Mouse (Mus musculus): ENCODE measurements around the gene Myh9. TPM values are rescaled to one million over a fixed set of nuclear protein-coding genes. Genes with fewer than 3 reads are reported as not detected.
A peak's percentile ranks its signal among the peaks of the same experiment; 100 is the strongest.
"Not testable (repeated sequence)": the region's sequence is repeated elsewhere in the genome, so short reads cannot be mapped to it uniquely, and the experiment has no call there.

Myh9 gene
- total and polyA plus RNA-seq, 2 experiments from 2014 or later: 9.1 to 33.6 TPM

DNA sequence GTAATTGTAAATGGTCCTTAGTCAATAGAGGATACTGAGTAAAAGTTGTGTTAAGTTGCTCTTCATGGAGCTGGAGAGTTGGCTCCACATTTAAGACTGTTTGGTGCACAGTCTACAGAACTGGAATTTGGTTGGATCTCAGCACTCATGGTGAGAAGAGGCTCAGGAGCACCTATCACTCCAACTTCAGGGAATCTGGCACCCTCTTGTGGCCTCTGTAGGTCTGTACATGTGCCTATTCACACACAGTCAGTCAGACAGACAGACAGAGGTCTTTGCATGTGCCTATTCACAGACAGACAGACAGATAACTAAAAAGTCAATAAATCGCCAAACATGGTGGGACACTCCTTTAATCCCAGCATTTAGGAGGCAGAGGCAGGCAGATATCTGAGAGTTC, 91.5 kb downstream of the Myh9 start:
- ATAC-seq: no peak
- DNase-seq (ENCODE audit: low spot score): peak; percentile 59
- TF ChIP-seq CTCF (IDR thresholded peaks at IDR 0.05; ENCODE audit: low read depth): peak; percentile 74
- H3K27ac ChIP-seq: no peak overlapping the region
- H3K4me1 ChIP-seq (ENCODE audit: insufficient read depth, low read length): no peaks in the 10 kb centered on the region
- no peaks in the 10 kb centered on the region for H3K27me3 ChIP-seq (ENCODE audit: insufficient read depth, low read length)
- H3K4me2 ChIP-seq (ENCODE audit: low read depth, low read length): no peak overlapping the region
- WGBS: 43% methylated on average over 1 of the region's 1 CpGs
- no peaks in the 10 kb centered on the region for H3K9me3 ChIP-seq (ENCODE audit: low read length)
- no peak overlapping the region for H3K4me3 ChIP-seq (ENCODE audit: low read length)
- H3K9ac ChIP-seq (replicated peaks; ENCODE audit: low read length): no peak overlapping the region
- no peaks in the 10 kb centered on the region for H3K36me3 ChIP-seq (ENCODE audit: insufficient read depth, low read length)

DNA sequence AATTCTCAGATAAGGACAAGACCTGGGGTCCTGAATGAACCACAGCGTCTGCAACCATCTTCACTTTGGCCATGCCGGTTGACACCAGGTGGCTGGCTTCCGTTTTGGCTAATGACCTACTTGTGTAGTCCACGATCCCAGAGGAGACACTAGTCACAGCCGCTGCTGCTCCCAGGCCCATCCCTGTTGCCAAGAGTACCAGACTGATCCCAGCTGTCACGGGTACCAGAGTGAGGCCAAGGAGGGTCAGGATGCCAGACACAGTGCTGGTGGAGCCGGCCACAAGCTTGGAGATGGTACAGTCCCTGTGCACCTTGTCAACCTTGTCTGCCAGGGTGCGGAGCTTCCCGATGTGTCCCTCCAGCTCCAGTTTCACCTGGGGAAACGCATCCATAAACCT, 92.3 kb downstream of the Myh9 start:
- no peak for TF ChIP-seq CTCF (IDR thresholded peaks at IDR 0.05; ENCODE audit: low read depth)
- 77% methylated on average over 10 of the region's 10 CpGs for WGBS
- Histone ChIP-seq H3K9me3 (ENCODE audit: low read length) (no peaks in the 10 kb centered on the region), H3K36me3 (ENCODE audit: insufficient read depth, low read length) (no peaks in the 10 kb centered on the region), H3K4me1 (ENCODE audit: insufficient read depth, low read length) (no peaks in the 10 kb centered on the region), H3K27me3 (ENCODE audit: insufficient read depth, low read length) (no peaks in the 10 kb centered on the region), H3K4me2 (ENCODE audit: low read depth, low read length) (no peak overlapping the region), H3K4me3 (ENCODE audit: low read length) (no peak overlapping the region), H3K9ac (replicated peaks; ENCODE audit: low read length) (no peak overlapping the region), H3K27ac (no peak overlapping the region)
- ATAC-seq (peak; percentile 64), DNase-seq (ENCODE audit: low spot score) (peak; percentile 61)

- DNase-seq (ENCODE audit: low spot score) (no peak), ATAC-seq (no peak)
- TF ChIP-seq CTCF (IDR thresholded peaks at IDR 0.05; ENCODE audit: low read depth): no peak
- WGBS: 94% methylated on average over 3 of the region's 3 CpGs
- H3K9ac ChIP-seq (replicated peaks; ENCODE audit: low read length): no peak overlapping the region
- no peak overlapping the region for H3K4me2 ChIP-seq (ENCODE audit: low read depth, low read length)
- no peaks in the 10 kb centered on the region for H3K27me3 ChIP-seq (ENCODE audit: insufficient read depth, low read length)
- H3K4me1 ChIP-seq (ENCODE audit: insufficient read depth, low read length): no peaks in the 10 kb centered on the region
- H3K36me3 ChIP-seq (ENCODE audit: insufficient read depth, low read length): no peaks in the 10 kb centered on the region
- no peaks in the 10 kb centered on the region for H3K9me3 ChIP-seq (ENCODE audit: low read length)
- no peak overlapping the region for H3K27ac ChIP-seq
- H3K4me3 ChIP-seq (ENCODE audit: low read length): no peak overlapping the region
Measured at GRCm38 (mm10) chr15:77748414-77748813, 93.6 kb downstream of the Myh9 start.

GRCm38 (mm10) chr15:77746326-77746725, 95.6 kb downstream of the Myh9 start:
- ATAC-seq (no peak), DNase-seq (ENCODE audit: low spot score) (no peak)
- no peak overlapping the region for H3K9ac ChIP-seq (replicated peaks; ENCODE audit: low read length)
- no peak overlapping the region for H3K27ac ChIP-seq
- no peaks in the 10 kb centered on the region for H3K9me3 ChIP-seq (ENCODE audit: low read length)
- no peaks in the 10 kb centered on the region for H3K27me3 ChIP-seq (ENCODE audit: insufficient read depth, low read length)
- no peak overlapping the region for H3K4me3 ChIP-seq (ENCODE audit: low read length)
- 85% methylated on average over 1 of the region's 1 CpGs for WGBS
- no peak for TF ChIP-seq CTCF (IDR thresholded peaks at IDR 0.05; ENCODE audit: low read depth)
- H3K4me1 ChIP-seq (ENCODE audit: insufficient read depth, low read length): no peaks in the 10 kb centered on the region
- no peaks in the 10 kb centered on the region for H3K36me3 ChIP-seq (ENCODE audit: insufficient read depth, low read length)
- H3K4me2 ChIP-seq (ENCODE audit: low read depth, low read length): no peak overlapping the region

DNA sequence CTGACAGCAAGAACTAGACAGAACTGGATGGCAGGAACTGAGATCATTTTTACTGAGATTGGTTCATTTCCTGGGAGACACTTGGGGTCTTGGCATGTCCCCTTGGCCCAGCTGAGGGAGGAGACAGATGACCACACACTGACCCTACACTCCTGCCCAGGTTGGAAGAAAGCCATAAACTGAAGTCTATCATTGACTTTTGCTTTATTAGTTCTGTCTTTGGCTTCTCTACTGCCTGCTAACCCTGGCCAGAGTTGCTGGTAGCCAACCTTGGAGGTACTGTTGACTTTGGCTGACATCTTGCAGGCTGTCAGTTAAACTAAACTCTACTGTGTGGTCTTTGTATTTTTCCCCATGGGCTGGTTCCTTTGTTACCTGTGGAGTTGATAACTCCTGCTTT, 96.9 kb downstream of the Myh9 start:
- no peak for ATAC-seq
- Histone ChIP-seq H3K9ac (replicated peaks; ENCODE audit: low read length) (no peak overlapping the region), H3K4me3 (ENCODE audit: low read length) (no peak overlapping the region), H3K4me1 (ENCODE audit: insufficient read depth, low read length) (no peaks in the 10 kb centered on the region), H3K27me3 (ENCODE audit: insufficient read depth, low read length) (no peaks in the 10 kb centered on the region), H3K27ac (no peak overlapping the region), H3K36me3 (ENCODE audit: insufficient read depth, low read length) (no peaks in the 10 kb centered on the region), H3K4me2 (ENCODE audit: low read depth, low read length) (no peak overlapping the region), H3K9me3 (ENCODE audit: low read length) (no peaks in the 10 kb centered on the region)
- TF ChIP-seq CTCF (IDR thresholded peaks at IDR 0.05; ENCODE audit: low read depth): no peak
- DNase-seq (ENCODE audit: low spot score): no peak

DNA sequence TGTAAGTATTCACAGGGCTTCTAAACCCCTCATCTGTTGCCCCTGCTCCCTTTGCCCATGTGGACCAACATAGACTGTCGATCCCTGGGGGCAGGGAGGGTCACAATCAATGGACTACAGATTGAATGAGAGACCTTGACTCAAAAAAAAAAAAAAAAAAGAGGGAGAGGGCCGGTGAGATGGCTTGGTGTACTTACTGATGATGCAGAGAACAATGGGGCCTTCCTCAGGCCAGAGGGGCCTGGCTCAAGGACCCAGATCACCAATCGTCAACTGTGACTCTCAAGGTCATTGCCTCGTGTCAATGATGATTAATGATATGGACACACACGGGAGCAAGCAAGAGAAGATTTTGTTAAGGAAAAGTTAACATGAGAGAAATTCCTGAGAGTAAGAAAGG, 97.3 kb downstream of the Myh9 start:
- 48% methylated on average over 5 of the region's 5 CpGs for WGBS
- ATAC-seq: no peak

DNA sequence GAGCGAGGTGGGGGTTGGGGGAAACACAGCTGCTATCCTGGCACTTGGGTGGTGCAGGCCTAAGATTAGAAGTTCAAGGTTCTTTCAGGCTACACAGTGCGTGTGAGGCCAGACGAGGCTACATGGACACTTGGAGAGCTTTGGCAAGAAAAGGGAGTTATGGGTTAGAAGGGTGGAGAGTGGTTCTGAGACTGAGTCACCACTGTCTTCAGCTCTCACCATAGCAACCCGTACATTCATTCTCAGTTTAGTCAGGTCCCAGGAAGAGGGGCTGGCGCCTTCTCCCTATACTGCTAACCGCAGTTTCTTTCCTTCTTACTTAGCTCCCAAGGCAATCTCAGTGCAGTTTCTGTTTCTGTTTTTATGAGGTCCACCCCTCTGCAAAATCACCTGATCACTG, 100.4 kb downstream of the Myh9 start:
- ATAC-seq; H3K4me3 ChIP-seq (ENCODE audit: low read length); H3K4me1 ChIP-seq (ENCODE audit: insufficient read depth, low read length); H3K4me2 ChIP-seq (ENCODE audit: low read depth, low read length); H3K9ac ChIP-seq (replicated peaks; ENCODE audit: low read length); H3K27me3 ChIP-seq (ENCODE audit: insufficient read depth, low read length); DNase-seq (ENCODE audit: low spot score); H3K27ac ChIP-seq; H3K9me3 ChIP-seq (ENCODE audit: low read length); H3K36me3 ChIP-seq (ENCODE audit: insufficient read depth, low read length): not testable (repeated sequence)
- WGBS: 79% methylated on average over 6 of the region's 6 CpGs

More for the DNA sequence above, 97.3 kb downstream of the Myh9 start:
- no peak overlapping the region for H3K4me2 ChIP-seq (ENCODE audit: low read depth, low read length)
- no peak for TF ChIP-seq CTCF (IDR thresholded peaks at IDR 0.05; ENCODE audit: low read depth)
- DNase-seq (ENCODE audit: low spot score): no peak
- H3K27ac ChIP-seq: no peak overlapping the region
- H3K36me3 ChIP-seq (ENCODE audit: insufficient read depth, low read length): no peaks in the 10 kb centered on the region
- no peaks in the 10 kb centered on the region for H3K9me3 ChIP-seq (ENCODE audit: low read length)
- no peak overlapping the region for H3K9ac ChIP-seq (replicated peaks; ENCODE audit: low read length)
- H3K27me3 ChIP-seq (ENCODE audit: insufficient read depth, low read length): no peaks in the 10 kb centered on the region
- H3K4me3 ChIP-seq (ENCODE audit: low read length): no peak overlapping the region
- H3K4me1 ChIP-seq (ENCODE audit: insufficient read depth, low read length): no peaks in the 10 kb centered on the region

All from hindbrain, postnatal 0 days (tissue).